Mouse (Mus musculus) stomach, embryonic 15.5 days (tissue): ENCODE results near the gene Setd1b. TPM values are rescaled to one million over a fixed set of nuclear protein-coding genes. Genes with fewer than 3 reads are reported as not detected.

ENCODE experiments used
- ATAC-seq: fragments of 200-750 bp; cut with Nextera tagmentation; 2 replicates; pipeline ENCODE4 v1.8.0; 2017; ENCODE audit warnings: low read depth, moderate number of reproducible peaks, moderate TSS enrichment; ENCODE audit not compliant: insufficient read depth, low FRiP score
- H3K27ac ChIP-seq: fragments of 300-500 bp; sonication (generic); 2 replicates; pipeline ENCODE4 v1.5.1; 2015; ENCODE audit warnings: mild to moderate bottlenecking, inconsistent platforms
- H3K27me3 ChIP-seq: fragments of 300-500 bp; sonication (generic); replicated peaks from 2 replicates; pipeline ENCODE4 v1.6.1; 2015; ENCODE audit warnings: inconsistent platforms
- H3K36me3 ChIP-seq: fragments of 300-500 bp; sonication (generic); 2 replicates; pipeline ENCODE4 v1.6.1; 2015; ENCODE audit warnings: inconsistent platforms
- H3K4me1 ChIP-seq: fragments of 300-500 bp; sonication (generic); 2 replicates; pipeline ENCODE4 v1.6.1; 2015; ENCODE audit warnings: inconsistent platforms
- H3K4me2 ChIP-seq: fragments of 300-500 bp; sonication (generic); 2 replicates; pipeline ENCODE4 v1.6.1; 2015; ENCODE audit warnings: mild to moderate bottlenecking, inconsistent platforms
- H3K4me3 ChIP-seq: fragments of 300-500 bp; sonication (generic); replicated peaks from 2 replicates; pipeline ENCODE4 v1.5.1; 2015; ENCODE audit warnings: inconsistent platforms
- H3K9ac ChIP-seq: fragments of 300-500 bp; sonication (generic); 2 replicates; pipeline ENCODE4 v1.6.1; 2015; ENCODE audit warnings: inconsistent platforms
- H3K9me3 ChIP-seq: fragments of 300-500 bp; sonication (generic); 2 replicates; pipeline ENCODE4 v1.6.1; 2016; ENCODE audit warnings: inconsistent platforms
- whole genome bisulfite sequencing: fragments of 180-500 bp; shearing (Covaris S2); methylation state at CpG from one replicate; pipeline ENCODE4 v1.1.7; 2015; 5-methylcytosine and 5-hydroxymethylcytosine counted together
- polyA plus RNA-seq: library from polyadenylated mRNA; unstranded; fragments of >200 nt; fragmentation: Nextera tagmentation; extraction: Ambion mirVana; gene quantifications from 2 replicates; pipeline ENCODE4 v1.2.1, GENCODE M21; 2015

The Setd1b gene
- polyA plus RNA-seq, 1 experiment from 2014 or later, result 9.4 TPM

GRCm38 (mm10) chr5:123129170-123129757, 12.7 kb upstream of the Setd1b start:
- Histone ChIP-seq H3K4me2 (no peak overlapping the region), H3K9ac (no peak overlapping the region), H3K27me3 (no peaks in the 10 kb centered on the region), H3K27ac (no peak overlapping the region), H3K4me1 (peaks cover 29% of the 10 kb centered on the region), H3K4me3 (no peak overlapping the region), H3K9me3 (no peaks in the 10 kb centered on the region), H3K36me3 (no peaks in the 10 kb centered on the region)
- no peak for ATAC-seq
- 82% methylated on average over 10 of the region's 10 CpGs for WGBS

GRCm38 (mm10) chr5:123130030-123130813, 11.8 kb upstream of the Setd1b start:
- Histone ChIP-seq H3K27me3 (no peaks in the 10 kb centered on the region), H3K9me3 (no peaks in the 10 kb centered on the region), H3K9ac (no peak overlapping the region), H3K36me3 (no peaks in the 10 kb centered on the region), H3K4me2 (no peak overlapping the region), H3K4me3 (no peak overlapping the region), H3K4me1 (peaks cover 39% of the 10 kb centered on the region), H3K27ac (no peak overlapping the region)
- 82% methylated on average over 9 of the region's 9 CpGs for WGBS
- ATAC-seq, result no peak

- Histone ChIP-seq H3K9ac (no peak overlapping the region), H3K4me1 (peaks cover 45% of the 10 kb centered on the region), H3K4me3 (no peak overlapping the region), H3K27ac (no peak overlapping the region), H3K36me3 (no peaks in the 10 kb centered on the region), H3K9me3 (no peaks in the 10 kb centered on the region), H3K4me2 (no peak overlapping the region), H3K27me3 (no peaks in the 10 kb centered on the region)
- WGBS, result 75% methylated on average over 5 of the region's 5 CpGs
- no peak for ATAC-seq
These were observed 11.2 kb upstream of the Setd1b start for GRCm38 (mm10) chr5:123130814-123131148.

GRCm38 (mm10) chr5:123132308-123133071, 9.5 kb upstream of the Setd1b start, which contains the start of gene Rhof:
TSS of gene Rhof (minus strand) at chr5:123132692.
- Histone ChIP-seq H3K27me3 (no peaks in the 10 kb centered on the region), H3K9ac (peak within 1 kb of the TSS; percentile 19; the same call in 1 of the 2 replicates), H3K9me3 (no peaks in the 10 kb centered on the region), H3K36me3 (no peaks in the 10 kb centered on the region), H3K4me1 (peaks cover 61% of the 10 kb centered on the region), H3K4me2 (peak within 1 kb of the TSS; percentile 87), H3K4me3 (peak within 1 kb of the TSS; percentile 40), H3K27ac (peak within 1 kb of the TSS; percentile 100)
- ATAC-seq, result peak; percentile 55
- WGBS, result 4% methylated on average over 42 of the region's 44 CpGs

- Histone ChIP-seq H3K4me2 (peak overlapping the region; percentile 87), H3K4me1 (peaks cover 64% of the 10 kb centered on the region), H3K4me3 (no peak overlapping the region), H3K9me3 (no peaks in the 10 kb centered on the region), H3K36me3 (no peaks in the 10 kb centered on the region), H3K9ac (no peak overlapping the region), H3K27ac (peak overlapping the region; percentile 100), H3K27me3 (no peaks in the 10 kb centered on the region)
- ATAC-seq, result no peak
- WGBS, result 15% methylated on average over 18 of the region's 18 CpGs
These were observed 8.8 kb upstream of the Setd1b start for GRCm38 (mm10) chr5:123133083-123133783.

GRCm38 (mm10) chr5:123133784-123134143, 8.2 kb upstream of the Setd1b start:
- WGBS, result 24% methylated on average over 7 of the region's 7 CpGs
- Histone ChIP-seq H3K4me1 (peaks cover 64% of the 10 kb centered on the region), H3K36me3 (no peaks in the 10 kb centered on the region), H3K4me3 (no peak overlapping the region), H3K9ac (no peak overlapping the region), H3K4me2 (peak overlapping the region; percentile 87), H3K27me3 (no peaks in the 10 kb centered on the region), H3K27ac (peak overlapping the region; percentile 100), H3K9me3 (no peaks in the 10 kb centered on the region)
- ATAC-seq, result no peak

GRCm38 (mm10) chr5:123134186-123134874, 7.7 kb upstream of the Setd1b start:
- Histone ChIP-seq H3K4me3 (peak overlapping the region; percentile 60), H3K9me3 (no peaks in the 10 kb centered on the region), H3K27ac (peak overlapping the region; percentile 100), H3K4me2 (peak overlapping the region; percentile 87), H3K4me1 (peaks cover 64% of the 10 kb centered on the region), H3K9ac (no peak overlapping the region), H3K36me3 (no peaks in the 10 kb centered on the region), H3K27me3 (no peaks in the 10 kb centered on the region)
- 24% methylated on average over 13 of the region's 13 CpGs for WGBS
- no peak for ATAC-seq

- no peak overlapping the region for H3K9ac ChIP-seq
- no peaks in the 10 kb centered on the region for H3K9me3 ChIP-seq
- WGBS, result 20% methylated on average over 8 of the region's 8 CpGs
- H3K27me3 ChIP-seq, result no peaks in the 10 kb centered on the region
- peak overlapping the region; percentile 100 for H3K27ac ChIP-seq
- peak overlapping the region; percentile 87 for H3K4me2 ChIP-seq
- peaks cover 64% of the 10 kb centered on the region for H3K4me1 ChIP-seq
- no peaks in the 10 kb centered on the region for H3K36me3 ChIP-seq
- H3K4me3 ChIP-seq, result peak overlapping the region; percentile 60
- ATAC-seq, result no peak
These were observed 7.1 kb upstream of the Setd1b start for GRCm38 (mm10) chr5:123134875-123135382.

- peak overlapping the region; percentile 87 for H3K4me2 ChIP-seq
- WGBS, result 4% methylated on average over 30 of the region's 30 CpGs
- peak; percentile 45 for ATAC-seq
- H3K4me1 ChIP-seq, result peaks cover 64% of the 10 kb centered on the region
- no peaks in the 10 kb centered on the region for H3K9me3 ChIP-seq
- peak overlapping the region; percentile 88; the same call in 1 of the 2 replicates for H3K9ac ChIP-seq
- peak overlapping the region; percentile 60 for H3K4me3 ChIP-seq
- no peaks in the 10 kb centered on the region for H3K36me3 ChIP-seq
- H3K27ac ChIP-seq, result peak overlapping the region; percentile 100
- no peaks in the 10 kb centered on the region for H3K27me3 ChIP-seq
These were observed 6.3 kb upstream of the Setd1b start for GRCm38 (mm10) chr5:123135471-123136360.

- under 1% methylated on average over 13 of the region's 13 CpGs for WGBS
- Histone ChIP-seq H3K27ac (peak overlapping the region; percentile 100), H3K27me3 (no peaks in the 10 kb centered on the region), H3K9ac (peak overlapping the region; percentile 88; the same call in 1 of the 2 replicates), H3K4me2 (peak overlapping the region; percentile 87), H3K36me3 (no peaks in the 10 kb centered on the region), H3K4me3 (peak overlapping the region; percentile 60), H3K4me1 (peaks cover 60% of the 10 kb centered on the region), H3K9me3 (no peaks in the 10 kb centered on the region)
- ATAC-seq, result peak; percentile 69
These were observed 5.5 kb upstream of the Setd1b start for GRCm38 (mm10) chr5:123136361-123137043.
